Mouse (Mus musculus): ENCODE results near the gene Capn10.

DNA sequence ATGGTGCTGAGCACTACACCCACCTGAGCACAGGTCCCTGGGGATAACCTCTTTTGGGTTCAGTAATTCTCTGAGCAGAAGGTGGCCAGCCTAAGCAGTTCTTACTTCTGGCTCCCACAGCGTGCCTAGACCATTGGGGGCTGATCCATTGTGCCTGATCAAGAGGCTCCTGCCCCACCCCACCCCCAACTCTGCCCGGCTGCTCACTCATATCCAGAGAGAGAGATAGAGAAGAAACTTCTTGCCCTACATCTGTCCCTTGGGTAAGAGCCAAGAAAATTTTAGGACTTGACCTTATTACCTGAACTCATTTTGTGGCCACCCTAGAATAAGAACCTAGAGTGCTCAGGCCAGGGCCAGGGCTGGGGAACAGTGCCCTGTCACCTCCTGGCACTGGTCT lies 58.7 kb downstream of the Capn10 start:
- TF ChIP-seq SMC3 (IDR thresholded peaks at IDR 0.05; ENCODE audit: low read depth, low read length) (no peak), MAX (IDR thresholded peaks at IDR 0.05; ENCODE audit: low read length) (no peak)

All from MEL (cell line).